Mouse (Mus musculus) G1E (cell line): Measurements from ENCODE around the gene Gm28043. TPM values are rescaled to one million over a fixed set of nuclear protein-coding genes. Genes with fewer than 3 reads are reported as not detected.

Experiments used
- ATAC-seq: 2 replicates; pipeline ENCODE4 v1.8.0; 2016; ENCODE audit warnings: mild to moderate bottlenecking; ENCODE audit not compliant: insufficient number of reproducible peaks, poor library complexity, low FRiP score, severe bottlenecking; ENCODE audit errors: extremely low read depth
- DNase-seq: peaks from one replicate; pipeline ENCODE4 v3.0.0; 2012; ENCODE audit warnings: low spot score
- H3K27me3 ChIP-seq: 2 replicates; pipeline ENCODE4 v1.6.1; 2012; ENCODE audit warnings: mild to moderate bottlenecking, low read length, inconsistent platforms; ENCODE audit not compliant: insufficient read depth
- H3K36me3 ChIP-seq: replicated peaks from 2 replicates; pipeline ENCODE3; 2012; ENCODE audit warnings: mild to moderate bottlenecking, inconsistent platforms
- H3K4me1 ChIP-seq: 2 replicates; pipeline ENCODE4 v1.6.1; 2012; ENCODE audit warnings: low read depth, low read length, inconsistent platforms, mixed read lengths; ENCODE audit not compliant: insufficient read depth
- H3K4me3 ChIP-seq: 2 replicates; pipeline ENCODE4 v1.5.1; 2012; ENCODE audit warnings: low read depth, mild to moderate bottlenecking, inconsistent platforms, low read length, moderate library complexity, mixed read lengths
- H3K9me3 ChIP-seq: replicated peaks from 2 replicates; pipeline ENCODE4 v1.6.1; 2012; ENCODE audit warnings: inconsistent platforms
- CTCF ChIP-seq: IDR thresholded peaks from 2 replicates; pipeline ENCODE4 v1.5.1; 2012; ENCODE audit warnings: low read depth, low read length, inconsistent platforms, mixed read lengths
- GATA1 ChIP-seq: IDR thresholded peaks from 2 replicates; pipeline ENCODE4 v1.6.1; 2012; ENCODE audit warnings: borderline replicate concordance, low read length, inconsistent platforms, mixed read lengths
- GATA2 ChIP-seq: IDR thresholded peaks from 2 replicates; pipeline ENCODE4 v1.6.1; 2012; ENCODE audit warnings: low read depth, low read length, inconsistent platforms, borderline replicate concordance
- POLR2AphosphoS5 ChIP-seq: IDR thresholded peaks from 2 replicates; pipeline ENCODE4 v1.6.1; 2012; ENCODE audit warnings: low read depth, low read length, inconsistent platforms; ENCODE audit not compliant: insufficient replicate concordance
- TAL1 ChIP-seq: conservative IDR thresholded peaks from 2 replicates; pipeline ENCODE4 v1.6.1; 2012; ENCODE audit warnings: low read depth, low read length, inconsistent platforms, mixed read lengths
- polyA plus RNA-seq: library from polyadenylated mRNA; stranded (reverse); fragments of >175 nt; gene quantifications from 2 replicates; pipeline ENCODE4 v1.2.3, GENCODE M21; 2012
- total RNA-seq, 2 experiments: library from RNA; stranded (forward) in 1 of 2; stranded (reverse) in 1 of 2; fragments of 200-1000 nt in 1 of 2; fragments of >200 nt in 1 of 2; fragmentation: Nextera tagmentation in 1 of 2; gene quantifications; 2 replicates each; pipeline ENCODE4 v1.2.3; 2014 to 2017

Gene Gm28043
- total and polyA plus RNA-seq, 3 experiments: 0.29 to 9.2 (median 4.8) TPM

DNA sequence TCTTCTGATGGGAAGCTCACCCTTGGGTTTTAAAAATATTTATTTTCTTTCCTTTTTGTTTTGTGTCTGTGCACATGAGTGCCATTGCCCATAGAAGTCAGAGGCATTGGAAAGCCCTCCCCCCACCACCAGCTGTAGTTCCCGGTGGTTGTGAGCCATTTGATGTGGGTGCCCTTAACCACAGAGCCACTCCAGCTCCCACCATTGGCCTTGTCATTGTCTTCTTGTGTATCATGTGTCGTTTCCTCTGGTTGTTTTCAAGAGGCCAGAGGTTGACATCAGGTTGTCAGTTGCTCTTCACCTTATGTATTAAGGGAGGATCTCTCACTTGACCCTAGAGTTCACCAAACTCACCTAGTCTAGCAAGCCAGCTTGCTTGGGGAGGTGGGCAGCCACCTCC, 78.9 kb downstream of the Gm28043 start:
- DNase-seq (no peak), ATAC-seq (no peak)
- Histone ChIP-seq H3K27me3 (no peaks in the 10 kb centered on the region), H3K4me1 (peaks cover 42% of the 10 kb centered on the region), H3K36me3 (peaks cover 85% of the 10 kb centered on the region), H3K4me3 (no peak overlapping the region), H3K9me3 (peaks cover 3% of the 10 kb centered on the region)
- TF ChIP-seq TAL1 (no peak), CTCF (no peak), GATA2 (no peak), GATA1 (no peak), POLR2AphosphoS5 (no peak)

- no peak for TF ChIP-seq TAL1
- TF ChIP-seq GATA2: no peak
- TF ChIP-seq POLR2AphosphoS5: no peak
- TF ChIP-seq GATA1: no peak
- no peak for TF ChIP-seq CTCF
- DNase-seq (no peak), ATAC-seq (no peak)
- Histone ChIP-seq H3K4me3 (no peak overlapping the region), H3K9me3 (no peaks in the 10 kb centered on the region), H3K27me3 (no peaks in the 10 kb centered on the region), H3K4me1 (peaks cover 41% of the 10 kb centered on the region), H3K36me3 (peaks cover 89% of the 10 kb centered on the region)
Observed at GRCm38 (mm10) chr17:29694516-29694915, 79.8 kb downstream of the Gm28043 start.

- TF ChIP-seq POLR2AphosphoS5 (no peak), TAL1 (no peak), GATA2 (no peak), CTCF (no peak), GATA1 (no peak)
- ATAC-seq (no peak), DNase-seq (no peak)
- Histone ChIP-seq H3K4me1 (peaks cover 43% of the 10 kb centered on the region), H3K9me3 (no peaks in the 10 kb centered on the region), H3K36me3 (peaks cover 89% of the 10 kb centered on the region), H3K4me3 (no peak overlapping the region), H3K27me3 (no peaks in the 10 kb centered on the region)
Observed at GRCm38 (mm10) chr17:29696940-29697339, 82.3 kb downstream of the Gm28043 start.

DNA sequence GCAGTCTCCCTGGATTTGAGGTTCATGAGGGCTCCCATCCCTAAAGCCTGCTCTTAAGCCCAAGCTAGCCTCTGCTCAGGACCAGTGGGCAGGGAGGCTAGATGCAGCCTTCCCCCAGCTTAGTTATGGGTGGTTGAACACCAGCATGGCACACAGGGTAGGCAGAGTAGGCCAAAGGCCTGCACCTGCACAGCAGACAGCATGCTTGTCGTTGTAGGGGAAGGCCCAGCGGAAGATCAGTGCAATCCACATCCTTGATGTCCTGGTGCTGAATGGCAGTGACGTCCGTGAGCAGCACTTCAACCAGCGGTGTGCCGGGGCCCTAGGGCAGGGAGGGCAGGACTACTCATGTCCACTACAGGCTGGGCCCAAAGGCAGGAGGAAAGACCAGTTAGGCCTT, 83.7 kb downstream of the Gm28043 start:
- Histone ChIP-seq H3K4me1 (peaks cover 54% of the 10 kb centered on the region), H3K27me3 (no peaks in the 10 kb centered on the region), H3K36me3 (peaks cover 98% of the 10 kb centered on the region), H3K4me3 (no peak overlapping the region), H3K9me3 (no peaks in the 10 kb centered on the region)
- ATAC-seq (no peak), DNase-seq (no peak)
- TF ChIP-seq TAL1 (no peak), GATA1 (no peak), CTCF (no peak), GATA2 (no peak), POLR2AphosphoS5 (no peak)

GRCm38 (mm10) chr17:29700573-29700972, 85.9 kb downstream of the Gm28043 start:
- Histone ChIP-seq H3K9me3 (no peaks in the 10 kb centered on the region), H3K4me3 (no peak overlapping the region), H3K36me3 (peaks cover 98% of the 10 kb centered on the region), H3K27me3 (no peaks in the 10 kb centered on the region), H3K4me1 (peaks cover 64% of the 10 kb centered on the region)
- DNase-seq (no peak), ATAC-seq (no peak)
- no peak for TF ChIP-seq TAL1
- no peak for TF ChIP-seq GATA1
- no peak for TF ChIP-seq POLR2AphosphoS5
- TF ChIP-seq GATA2: no peak
- no peak for TF ChIP-seq CTCF

DNA sequence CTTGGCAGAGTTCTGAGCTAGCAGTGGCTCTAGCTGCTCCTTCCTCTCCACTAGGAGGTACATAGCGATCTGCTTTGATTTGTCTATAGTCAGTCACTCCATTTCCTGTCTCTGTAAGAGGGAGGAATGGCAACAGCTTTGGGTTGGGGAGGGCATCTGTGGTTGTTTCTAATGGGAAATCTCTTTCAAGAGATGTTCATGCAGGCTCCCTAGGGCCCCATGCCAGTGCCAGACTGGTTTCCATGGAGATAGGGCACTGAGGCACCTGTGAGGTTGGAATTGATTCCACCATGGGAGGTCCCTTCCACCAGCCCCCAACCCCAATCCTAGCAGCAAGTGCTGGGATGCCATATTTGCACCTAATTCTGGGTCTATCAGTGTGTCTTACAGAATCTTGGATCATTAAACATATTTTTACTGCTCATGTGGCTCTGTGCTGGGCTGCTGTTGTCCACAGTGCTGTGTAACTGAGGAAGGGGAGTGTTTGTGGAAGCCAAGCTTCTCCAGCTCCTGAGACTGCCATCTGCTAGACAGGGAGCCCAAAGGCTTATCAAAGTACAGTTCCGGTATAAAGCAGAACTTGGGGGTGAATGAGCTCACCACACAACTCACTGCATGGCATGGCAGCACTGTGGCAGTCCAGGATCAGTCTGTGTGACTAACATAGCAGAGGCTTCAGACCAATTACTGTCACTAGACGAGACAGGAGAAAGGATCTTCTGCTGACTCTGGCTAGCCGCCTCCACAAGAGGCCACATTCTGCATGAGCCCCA, 88.4 kb downstream of the Gm28043 start:
- peaks cover 87% of the 10 kb centered on the region for H3K4me1 ChIP-seq
- H3K27me3 ChIP-seq: no peaks in the 10 kb centered on the region
- H3K36me3 ChIP-seq: peaks cover 100% of the 10 kb centered on the region
- TF ChIP-seq TAL1: no peak
- TF ChIP-seq POLR2AphosphoS5: no peak
- no peak for TF ChIP-seq CTCF
- no peak for TF ChIP-seq GATA1
- TF ChIP-seq GATA2: no peak
- no peaks in the 10 kb centered on the region for H3K9me3 ChIP-seq
- ATAC-seq (no peak), DNase-seq (no peak)
- H3K4me3 ChIP-seq: no peak overlapping the region
